Mouse (Mus musculus) forelimb bud, embryonic 11.5 days (tissue): ENCODE results near the gene Zbtb21.
A peak's percentile ranks its signal among the peaks of the same experiment; 100 is the strongest.
"Not testable (repeated sequence)": the region's sequence is repeated elsewhere in the genome, so short reads cannot be mapped to it uniquely, and the experiment has no call there.

Experiments used
- DNase-seq: peaks from one replicate; pipeline ENCODE4 v3.0.0-alpha.2; 2012; ENCODE audit warnings: low read depth, low spot score

The Zbtb21 gene

GRCm38 (mm10) chr16:97948836-97949235 is 13.6 kb downstream of the Zbtb21 start:
- DNase-seq, result no peak

GRCm38 (mm10) chr16:97946993-97947392 is 15.4 kb downstream of the Zbtb21 start:
- not testable (repeated sequence) for DNase-seq

- no peak for DNase-seq
Observed at GRCm38 (mm10) chr16:97941844-97942243, 20.6 kb downstream of the Zbtb21 start.

- no peak for DNase-seq
Observed at GRCm38 (mm10) chr16:97940471-97940973, 21.9 kb downstream of the Zbtb21 start.

- no peak for DNase-seq
Observed at GRCm38 (mm10) chr16:97935815-97936214, 26.6 kb downstream of the Zbtb21 start.

GRCm38 (mm10) chr16:97930231-97930630 is 32.2 kb downstream of the Zbtb21 start:
- no peak for DNase-seq

- no peak for DNase-seq
Observed at GRCm38 (mm10) chr16:97929520-97929919, 32.9 kb downstream of the Zbtb21 start.

- no peak for DNase-seq
Observed at GRCm38 (mm10) chr16:97927331-97927938, 35.0 kb downstream of the Zbtb21 start.

GRCm38 (mm10) chr16:97926381-97926780 is 36.0 kb downstream of the Zbtb21 start:
- no peak for DNase-seq

GRCm38 (mm10) chr16:97925760-97926159 is 36.7 kb downstream of the Zbtb21 start:
- no peak for DNase-seq

GRCm38 (mm10) chr16:97923700-97924099 is 38.7 kb downstream of the Zbtb21 start:
- DNase-seq, result no peak

- no peak for DNase-seq
Observed at GRCm38 (mm10) chr16:97922779-97923126, 39.7 kb downstream of the Zbtb21 start.

- DNase-seq, result peak; percentile 63
Observed at GRCm38 (mm10) chr16:97921961-97922778, 40.3 kb downstream of the Zbtb21 start.

GRCm38 (mm10) chr16:97920621-97921020 is 41.8 kb downstream of the Zbtb21 start:
- DNase-seq, result no peak

- no peak for DNase-seq
Observed at GRCm38 (mm10) chr16:97919793-97920192, 42.6 kb downstream of the Zbtb21 start.

- DNase-seq, result no peak
Observed at GRCm38 (mm10) chr16:97912873-97913272, 49.5 kb downstream of the Zbtb21 start.

GRCm38 (mm10) chr16:97909356-97909755 is 53.1 kb downstream of the Zbtb21 start:
- no peak for DNase-seq

- DNase-seq, result no peak
Observed at GRCm38 (mm10) chr16:97907496-97907895, 54.9 kb downstream of the Zbtb21 start.

- no peak for DNase-seq
Observed at GRCm38 (mm10) chr16:97906337-97906736, 56.1 kb downstream of the Zbtb21 start.

- no peak for DNase-seq
Observed at GRCm38 (mm10) chr16:97905449-97905991, 56.9 kb downstream of the Zbtb21 start.

- DNase-seq, result no peak
Observed at GRCm38 (mm10) chr16:97904035-97904434, 58.4 kb downstream of the Zbtb21 start.

GRCm38 (mm10) chr16:97897346-97898024 is 64.9 kb downstream of the Zbtb21 start:
- no peak for DNase-seq
